Mouse (Mus musculus) G1E (cell line): ENCODE results near the gene Myo1a.

Experiments used
- CTCF ChIP-seq: IDR thresholded peaks from 2 replicates; pipeline ENCODE4 v1.5.1; 2012; ENCODE audit warnings: low read depth, low read length, inconsistent platforms, mixed read lengths
- GATA1 ChIP-seq: IDR thresholded peaks from 2 replicates; pipeline ENCODE4 v1.6.1; 2012; ENCODE audit warnings: borderline replicate concordance, low read length, inconsistent platforms, mixed read lengths
- GATA2 ChIP-seq: IDR thresholded peaks from 2 replicates; pipeline ENCODE4 v1.6.1; 2012; ENCODE audit warnings: low read depth, low read length, inconsistent platforms, borderline replicate concordance
- POLR2AphosphoS5 ChIP-seq: IDR thresholded peaks from 2 replicates; pipeline ENCODE4 v1.6.1; 2012; ENCODE audit warnings: low read depth, low read length, inconsistent platforms; ENCODE audit not compliant: insufficient replicate concordance
- TAL1 ChIP-seq: conservative IDR thresholded peaks from 2 replicates; pipeline ENCODE4 v1.6.1; 2012; ENCODE audit warnings: low read depth, low read length, inconsistent platforms, mixed read lengths

GRCm38 (mm10) chr10:127661915-127662663, 42.9 kb upstream of the Myo1a start:
- TF ChIP-seq CTCF (no peak), TAL1 (no peak), POLR2AphosphoS5 (no peak; the same call in 1 of the 2 replicates), GATA2 (no peak), GATA1 (no peak)
